Mouse (Mus musculus): Measurements from ENCODE around the gene Xdh.

GRCm38 (mm10) chr17:73995907-73996645, 46.1 kb upstream of the Xdh start:
- no peak for TF ChIP-seq CTCF (IDR thresholded peaks at IDR 0.05; ENCODE audit: borderline replicate concordance, control insufficient read depth, extremely low read depth, insufficient read depth, low read length, poor library complexity)
- TF ChIP-seq POLR2A (IDR thresholded peaks at IDR 0.05; ENCODE audit: control insufficient read depth, extremely low read depth, insufficient read depth, low read length, poor library complexity), result no peak

Data from thymus, adult 2 months (tissue).